Mouse (Mus musculus): Measurements from ENCODE around the gene Ywhaq. TPM values are rescaled to one million over a fixed set of nuclear protein-coding genes. Genes with fewer than 3 reads are reported as not detected.

The Ywhaq gene
- polyA plus RNA-seq, 2 experiments = 251 to 588 TPM

DNA sequence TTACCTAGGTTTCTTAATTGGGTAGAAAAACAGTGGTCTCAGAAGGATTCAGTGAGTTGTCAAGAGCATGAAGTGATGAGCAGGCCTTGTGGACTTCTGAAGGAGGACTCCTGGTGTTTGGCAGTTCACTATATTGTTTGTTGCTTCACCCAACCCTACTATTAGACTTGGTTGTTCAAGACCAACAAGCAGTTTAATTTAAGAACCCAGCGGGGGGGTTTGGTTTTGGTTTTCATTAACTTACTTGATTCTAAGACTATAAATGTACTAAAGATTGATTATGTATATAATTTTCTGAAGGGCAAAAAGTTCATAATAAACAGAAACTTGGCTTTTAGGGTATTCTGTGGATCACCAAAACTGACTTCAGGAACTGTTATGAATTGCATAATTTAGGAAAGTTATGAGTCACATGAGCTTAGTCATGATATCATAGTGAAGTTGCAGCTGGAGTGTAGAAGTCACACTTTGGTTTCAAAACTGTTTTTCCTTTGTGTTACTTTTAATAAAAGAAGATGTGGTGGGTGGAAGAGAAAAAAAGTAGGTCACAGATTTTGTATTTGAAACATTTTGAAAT, 47.3 kb downstream of the Ywhaq start:
- Histone ChIP-seq H3K9me3 (ENCODE audit: control insufficient read depth, low read length) (no peaks in the 10 kb centered on the region), H3K36me3 (ENCODE audit: control insufficient read depth, insufficient read depth, low read length) (no peaks in the 10 kb centered on the region), H3K27me3 (ENCODE audit: control insufficient read depth, insufficient read depth, low read length) (no peaks in the 10 kb centered on the region), H3K9ac (ENCODE audit: low read depth, low read length, severe bottlenecking) (no peak overlapping the region), H3K4me3 (replicated peaks; ENCODE audit: low read length) (no peak overlapping the region), H3K4me1 (ENCODE audit: control insufficient read depth, insufficient read depth, low read length) (no peaks in the 10 kb centered on the region), H3K4me2 (replicated peaks; ENCODE audit: low read depth, low read length, severe bottlenecking) (no peak overlapping the region), H3K27ac (replicated peaks; ENCODE audit: low read depth, low read length) (no peak overlapping the region)
- DNase-seq (ENCODE audit: low spot score) = no peak
- TF ChIP-seq POLR2A (IDR thresholded peaks at IDR 0.05; ENCODE audit: borderline replicate concordance, extremely low read depth, insufficient read depth, insufficient read length) = no peak
- 95% methylated on average over 1 of the region's 1 CpGs for WGBS
- ATAC-seq (ENCODE audit: low FRiP score, low read depth) = no peak

DNA sequence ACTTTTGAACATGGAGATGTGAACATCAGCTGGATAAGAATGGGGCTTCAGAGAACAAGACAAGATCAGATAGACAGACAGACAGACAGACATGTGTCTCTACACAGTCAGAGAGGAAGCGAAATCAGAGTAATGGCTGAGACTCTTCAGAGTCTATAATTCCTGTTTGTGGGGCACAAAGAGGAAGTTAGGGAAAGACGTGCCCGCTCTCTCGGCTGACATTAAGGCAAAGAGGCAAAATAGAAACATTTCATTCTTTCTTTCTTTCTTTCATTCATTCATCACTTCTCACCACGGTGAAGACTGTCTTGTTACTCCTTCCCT, 48.4 kb downstream of the Ywhaq start:
- ATAC-seq (ENCODE audit: low FRiP score, low read depth) (no peak), DNase-seq (ENCODE audit: low spot score) (no peak)
- no peak overlapping the region for H3K27ac ChIP-seq (replicated peaks; ENCODE audit: low read depth, low read length)
- no peaks in the 10 kb centered on the region for H3K4me1 ChIP-seq (ENCODE audit: control insufficient read depth, insufficient read depth, low read length)
- H3K36me3 ChIP-seq (ENCODE audit: control insufficient read depth, insufficient read depth, low read length) = no peaks in the 10 kb centered on the region
- no peak overlapping the region for H3K4me2 ChIP-seq (replicated peaks; ENCODE audit: low read depth, low read length, severe bottlenecking)
- H3K27me3 ChIP-seq (ENCODE audit: control insufficient read depth, insufficient read depth, low read length) = no peaks in the 10 kb centered on the region
- no peak for TF ChIP-seq POLR2A (IDR thresholded peaks at IDR 0.05; ENCODE audit: borderline replicate concordance, extremely low read depth, insufficient read depth, insufficient read length)
- no peak overlapping the region for H3K9ac ChIP-seq (ENCODE audit: low read depth, low read length, severe bottlenecking)
- H3K9me3 ChIP-seq (ENCODE audit: control insufficient read depth, low read length) = no peaks in the 10 kb centered on the region
- H3K4me3 ChIP-seq (replicated peaks; ENCODE audit: low read length) = no peak overlapping the region
- 92% methylated on average over 5 of the region's 5 CpGs for whole genome bisulfite sequencing

GRCm38 (mm10) chr12:21368376-21369086, 48.9 kb downstream of the Ywhaq start:
- Histone ChIP-seq H3K4me1 (ENCODE audit: control insufficient read depth, insufficient read depth, low read length) (no peaks in the 10 kb centered on the region), H3K9me3 (ENCODE audit: control insufficient read depth, low read length) (no peaks in the 10 kb centered on the region), H3K4me2 (replicated peaks; ENCODE audit: low read depth, low read length, severe bottlenecking) (no peak overlapping the region), H3K9ac (ENCODE audit: low read depth, low read length, severe bottlenecking) (no peak overlapping the region), H3K36me3 (ENCODE audit: control insufficient read depth, insufficient read depth, low read length) (no peaks in the 10 kb centered on the region), H3K27ac (replicated peaks; ENCODE audit: low read depth, low read length) (no peak overlapping the region), H3K4me3 (replicated peaks; ENCODE audit: low read length) (no peak overlapping the region), H3K27me3 (ENCODE audit: control insufficient read depth, insufficient read depth, low read length) (no peaks in the 10 kb centered on the region)
- ATAC-seq (ENCODE audit: low FRiP score, low read depth) (no peak), DNase-seq (ENCODE audit: low spot score) (no peak)
- WGBS = 92% methylated on average over 9 of the region's 9 CpGs
- TF ChIP-seq POLR2A (IDR thresholded peaks at IDR 0.05; ENCODE audit: borderline replicate concordance, extremely low read depth, insufficient read depth, insufficient read length) = no peak

- 73% methylated on average over 10 of the region's 10 CpGs for WGBS
- ATAC-seq (ENCODE audit: low FRiP score, low read depth) (no peak), DNase-seq (ENCODE audit: low spot score) (no peak)
- H3K36me3 ChIP-seq (ENCODE audit: control insufficient read depth, insufficient read depth, low read length) = peaks cover 4% of the 10 kb centered on the region
- H3K27me3 ChIP-seq (ENCODE audit: control insufficient read depth, insufficient read depth, low read length) = no peaks in the 10 kb centered on the region
- no peaks in the 10 kb centered on the region for H3K4me1 ChIP-seq (ENCODE audit: control insufficient read depth, insufficient read depth, low read length)
- no peak overlapping the region for H3K4me2 ChIP-seq (replicated peaks; ENCODE audit: low read depth, low read length, severe bottlenecking)
- H3K9ac ChIP-seq (ENCODE audit: low read depth, low read length, severe bottlenecking) = no peak overlapping the region
- no peak for TF ChIP-seq POLR2A (IDR thresholded peaks at IDR 0.05; ENCODE audit: borderline replicate concordance, extremely low read depth, insufficient read depth, insufficient read length)
- no peak overlapping the region for H3K27ac ChIP-seq (replicated peaks; ENCODE audit: low read depth, low read length)
- H3K4me3 ChIP-seq (replicated peaks; ENCODE audit: low read length) = no peak overlapping the region
- no peaks in the 10 kb centered on the region for H3K9me3 ChIP-seq (ENCODE audit: control insufficient read depth, low read length)
These were observed 52.6 kb downstream of the Ywhaq start for GRCm38 (mm10) chr12:21364624-21365435.

DNA sequence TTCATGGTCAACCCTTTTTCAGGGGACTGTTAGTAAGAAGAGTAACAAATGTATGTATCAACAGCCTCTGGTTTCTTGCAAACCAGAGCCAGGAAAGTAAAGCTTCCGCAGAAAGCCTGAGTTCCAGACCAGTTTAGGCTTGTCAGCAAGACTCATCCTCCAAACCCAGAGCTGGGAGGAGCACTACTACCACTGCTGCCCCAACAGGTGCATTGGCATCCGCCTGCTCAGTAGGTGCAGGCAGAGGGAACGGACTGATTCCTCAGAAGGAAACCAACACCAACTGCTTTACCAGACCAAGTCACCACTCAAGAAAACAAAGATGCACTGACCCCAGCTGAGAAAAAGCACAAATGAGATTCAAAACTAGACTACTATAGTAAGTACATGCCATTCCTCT, 54.2 kb downstream of the Ywhaq start:
- ATAC-seq (ENCODE audit: low FRiP score, low read depth) = no peak
- H3K36me3 ChIP-seq (ENCODE audit: control insufficient read depth, insufficient read depth, low read length) = peaks cover 4% of the 10 kb centered on the region
- no peak overlapping the region for H3K9ac ChIP-seq (ENCODE audit: low read depth, low read length, severe bottlenecking)
- 83% methylated on average over 3 of the region's 3 CpGs for WGBS
- no peak overlapping the region for H3K27ac ChIP-seq (replicated peaks; ENCODE audit: low read depth, low read length)
- H3K4me1 ChIP-seq (ENCODE audit: control insufficient read depth, insufficient read depth, low read length) = no peaks in the 10 kb centered on the region
- no peak overlapping the region for H3K4me2 ChIP-seq (replicated peaks; ENCODE audit: low read depth, low read length, severe bottlenecking)
- H3K27me3 ChIP-seq (ENCODE audit: control insufficient read depth, insufficient read depth, low read length) = no peaks in the 10 kb centered on the region
- no peak for TF ChIP-seq POLR2A (IDR thresholded peaks at IDR 0.05; ENCODE audit: borderline replicate concordance, extremely low read depth, insufficient read depth, insufficient read length)
- DNase-seq (ENCODE audit: low spot score) = no peak
- H3K9me3 ChIP-seq (ENCODE audit: control insufficient read depth, low read length) = no peaks in the 10 kb centered on the region
- no peak overlapping the region for H3K4me3 ChIP-seq (replicated peaks; ENCODE audit: low read length)
